Mouse (Mus musculus) heart, embryonic 14.5 days (tissue): ENCODE measurements at regions not wholly inside any gene's neighbourhood (a gene's known extent, or its start where the extent isn't known, plus 50 kb on each side); places are given as distances from the start of the nearest gene placed in this dataset.

Experiments used
- ATAC-seq: fragments of 200-750 bp; cut with Nextera tagmentation; 2 replicates; pipeline ENCODE4 v1.8.0; 2017; ENCODE audit warnings: low read depth, moderate TSS enrichment; ENCODE audit not compliant: insufficient number of reproducible peaks, insufficient read depth, low FRiP score
- H3K27ac ChIP-seq, 2 experiments: fragments of 200-500 bp in 1 of 2; fragments of 300-500 bp in 1 of 2; sonication (generic) in 1 of 2; replicated peaks in 1 of 2; 2 replicates each; pipeline ENCODE4 v1.5.1; 2012 to 2014; ENCODE audit warnings: low read depth in 2 of 2, low read length in 2 of 2, control low read depth in 1 of 2, mild to moderate bottlenecking in 1 of 2, mixed read lengths in 1 of 2; ENCODE audit not compliant: control insufficient read depth in 1 of 2, insufficient read depth in 1 of 2
- H3K27me3 ChIP-seq: fragments of 300-500 bp; sonication (generic); 2 replicates; pipeline ENCODE4 v1.6.1; 2014; ENCODE audit warnings: mild to moderate bottlenecking, low read length, control low read depth; ENCODE audit not compliant: control insufficient read depth, insufficient read depth
- H3K36me3 ChIP-seq: fragments of 300-500 bp; sonication (generic); 2 replicates; pipeline ENCODE4 v1.6.1; 2014; ENCODE audit warnings: mild to moderate bottlenecking, control low read depth, low read length, mixed read lengths; ENCODE audit not compliant: control insufficient read depth, insufficient read depth
- H3K4me1 ChIP-seq, 2 experiments: fragments of 200-500 bp in 1 of 2; fragments of 300-500 bp in 1 of 2; sonication (generic) in 1 of 2; 2 replicates each; pipeline ENCODE4 v1.6.1; 2012 to 2014; ENCODE audit warnings: low read length in 2 of 2, control low read depth in 1 of 2, mixed read lengths in 1 of 2; ENCODE audit not compliant: control insufficient read depth in 2 of 2, insufficient read depth in 2 of 2
- H3K4me2 ChIP-seq: fragments of 300-500 bp; sonication (generic); 2 replicates; pipeline ENCODE4 v1.6.1; 2014; ENCODE audit warnings: mild to moderate bottlenecking, low read length
- H3K4me3 ChIP-seq, 2 experiments: fragments of 200-500 bp in 1 of 2; fragments of 300-500 bp in 1 of 2; sonication (generic) in 1 of 2; 2 replicates each; pipeline ENCODE4 v1.5.1; 2012 to 2014; ENCODE audit warnings: low read length in 2 of 2, mild to moderate bottlenecking in 2 of 2, control low read depth in 1 of 2, low read depth in 1 of 2, moderate library complexity in 1 of 2; ENCODE audit not compliant: control insufficient read depth in 1 of 2, insufficient read depth in 1 of 2
- H3K9ac ChIP-seq: fragments of 300-500 bp; sonication (generic); 2 replicates; pipeline ENCODE4 v1.6.1; 2014; ENCODE audit warnings: mild to moderate bottlenecking, low read length
- H3K9me3 ChIP-seq: fragments of 300-500 bp; sonication (generic); 2 replicates; pipeline ENCODE4 v1.6.1; 2016; ENCODE audit warnings: low read length, control low read depth; ENCODE audit not compliant: control insufficient read depth
- WGBS: fragments of 180-500 bp; shearing (Covaris S2); extraction: QIAGEN DNeasy Blood & Tissue Kit; methylation state at CpG from one replicate; pipeline ENCODE4 v1.1.7; 2014; 5-methylcytosine and 5-hydroxymethylcytosine counted together

GRCm38 (mm10) chr16:30792738-30793377 is 193.3 kb downstream of the Fam43a start:
- no peaks in the 10 kb centered on the region for H3K27me3 ChIP-seq
- 45% methylated on average over 11 of the region's 11 CpGs for WGBS
- no peak overlapping the region for H3K9ac ChIP-seq
- peak overlapping the region in 1 of 2 experiments; percentile 91; a peak in 1 of 4 replicates for H3K27ac ChIP-seq
- H3K4me3 ChIP-seq: no peak overlapping the region
- no peak overlapping the region for H3K4me2 ChIP-seq
- no peaks in the 10 kb centered on the region for H3K9me3 ChIP-seq
- ATAC-seq: no peak
- H3K36me3 ChIP-seq: no peaks in the 10 kb centered on the region
- H3K4me1 ChIP-seq: peaks cover 55 to 75% of the 10 kb centered on the region in 2 experiments

- Histone ChIP-seq H3K36me3 (no peaks in the 10 kb centered on the region), H3K4me2 (no peak overlapping the region), H3K27me3 (no peaks in the 10 kb centered on the region), H3K9me3 (no peaks in the 10 kb centered on the region), H3K9ac (no peak overlapping the region), H3K4me3 (no peak overlapping the region), H3K4me1 (peaks cover 53 to 70% of the 10 kb centered on the region in 2 experiments), H3K27ac (0 out of 4 replicates have a peak overlapping the region, but pooled peaks of 1 of the 2 experiments have one; percentile 53)
- no peak for ATAC-seq
- WGBS: 57% methylated on average over 9 of the region's 9 CpGs
Measured at GRCm38 (mm10) chr16:30793378-30793753, 193.8 kb downstream of the Fam43a start.

- no peaks in the 10 kb centered on the region for H3K36me3 ChIP-seq
- peaks cover 53 to 65% of the 10 kb centered on the region in 2 experiments for H3K4me1 ChIP-seq
- H3K4me2 ChIP-seq: no peak overlapping the region
- no peak overlapping the region for H3K9ac ChIP-seq
- H3K4me3 ChIP-seq: no peak overlapping the region
- H3K27me3 ChIP-seq: no peaks in the 10 kb centered on the region
- ATAC-seq: no peak
- WGBS: 88% methylated on average over 3 of the region's 3 CpGs
- H3K9me3 ChIP-seq: no peaks in the 10 kb centered on the region
- 0 out of 4 replicates have a peak overlapping the region, but pooled peaks of 1 of the 2 experiments have one; percentile 53 for H3K27ac ChIP-seq
Measured at GRCm38 (mm10) chr16:30793856-30794255, 194.3 kb downstream of the Fam43a start.

GRCm38 (mm10) chr16:30795501-30795904 is 196.0 kb downstream of the Fam43a start:
- Histone ChIP-seq H3K9ac (no peak overlapping the region), H3K9me3 (no peaks in the 10 kb centered on the region), H3K4me3 (no peak overlapping the region), H3K4me1 (peaks cover 52 to 64% of the 10 kb centered on the region in 2 experiments), H3K27me3 (no peaks in the 10 kb centered on the region), H3K4me2 (no peak overlapping the region), H3K36me3 (no peaks in the 10 kb centered on the region), H3K27ac (peak overlapping the region; percentile 43 to 50)
- peak; percentile 71 for ATAC-seq
- WGBS: 38% methylated on average over 5 of the region's 5 CpGs

DNA sequence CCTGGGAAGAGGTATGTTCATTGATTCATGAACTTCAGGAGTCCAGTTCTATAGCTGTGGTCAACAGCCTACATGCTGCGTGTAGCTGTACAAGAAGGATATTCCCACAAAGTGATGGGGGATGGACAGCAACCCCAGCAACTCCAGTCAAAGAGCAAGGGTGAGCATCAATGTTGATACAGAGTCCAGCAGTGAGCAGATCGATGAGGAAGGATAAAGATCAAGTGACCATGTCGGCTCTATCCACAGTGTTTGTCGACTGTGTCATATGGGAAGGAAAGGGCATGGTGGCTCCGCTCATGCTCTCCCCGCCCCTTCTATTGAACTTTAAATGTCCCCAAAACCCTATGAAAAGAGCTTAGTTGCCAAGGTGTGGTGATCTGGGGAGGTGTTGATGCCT is 196.6 kb downstream of the Fam43a start:
- Histone ChIP-seq H3K4me3 (no peak overlapping the region), H3K27ac (peak overlapping the region; percentile 43 to 50), H3K27me3 (no peaks in the 10 kb centered on the region), H3K9ac (no peak overlapping the region), H3K9me3 (no peaks in the 10 kb centered on the region), H3K4me2 (no peak overlapping the region), H3K36me3 (no peaks in the 10 kb centered on the region), H3K4me1 (peaks cover 46 to 58% of the 10 kb centered on the region in 2 experiments)
- WGBS: 92% methylated on average over 6 of the region's 6 CpGs
- no peak for ATAC-seq

DNA sequence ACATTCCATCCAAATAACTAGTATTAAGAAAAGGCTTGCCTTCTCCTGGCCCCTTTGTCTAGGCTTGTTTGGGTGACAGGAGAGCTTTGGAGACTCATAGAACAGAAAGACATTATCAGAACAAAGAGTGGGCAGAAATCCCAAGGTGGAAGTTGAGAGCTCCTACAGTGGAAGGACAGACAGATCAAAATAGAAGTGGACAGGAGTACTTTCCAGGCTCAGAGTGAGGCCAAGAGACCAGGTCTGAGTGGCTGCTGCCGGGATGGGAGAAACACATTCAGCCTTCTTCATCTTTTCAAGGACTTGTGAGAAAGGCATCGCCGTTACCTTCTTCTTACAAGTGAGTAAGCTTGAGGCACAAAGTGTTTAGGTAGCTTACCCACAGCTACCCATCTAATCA is 197.5 kb downstream of the Fam43a start:
- Histone ChIP-seq H3K27ac (no peak overlapping the region), H3K4me1 (peaks cover 37 to 49% of the 10 kb centered on the region in 2 experiments)

GRCm38 (mm10) chr16:30797973-30798471 is 198.5 kb downstream of the Fam43a start:
- H3K4me1 ChIP-seq: peaks cover 32 to 39% of the 10 kb centered on the region in 2 experiments
- no peaks in the 10 kb centered on the region for H3K9me3 ChIP-seq
- H3K27me3 ChIP-seq: no peaks in the 10 kb centered on the region
- H3K4me2 ChIP-seq: no peak overlapping the region
- H3K36me3 ChIP-seq: no peaks in the 10 kb centered on the region
- 70% methylated on average over 7 of the region's 7 CpGs for WGBS
- ATAC-seq: no peak
- 0 out of 4 replicates have a peak overlapping the region, but pooled peaks of 1 of the 2 experiments have one; percentile 24 for H3K27ac ChIP-seq
- no peak overlapping the region for H3K4me3 ChIP-seq
- no peak overlapping the region for H3K9ac ChIP-seq

More for the DNA sequence above, 197.5 kb downstream of the Fam43a start:
- H3K9ac ChIP-seq: no peak overlapping the region
- no peaks in the 10 kb centered on the region for H3K9me3 ChIP-seq
- no peak overlapping the region for H3K4me2 ChIP-seq
- ATAC-seq: no peak
- WGBS: 83% methylated on average over 3 of the region's 3 CpGs
- no peaks in the 10 kb centered on the region for H3K36me3 ChIP-seq
- H3K4me3 ChIP-seq: no peak overlapping the region
- no peaks in the 10 kb centered on the region for H3K27me3 ChIP-seq
